Mouse (Mus musculus): ENCODE data around the gene Gipr.

DNA sequence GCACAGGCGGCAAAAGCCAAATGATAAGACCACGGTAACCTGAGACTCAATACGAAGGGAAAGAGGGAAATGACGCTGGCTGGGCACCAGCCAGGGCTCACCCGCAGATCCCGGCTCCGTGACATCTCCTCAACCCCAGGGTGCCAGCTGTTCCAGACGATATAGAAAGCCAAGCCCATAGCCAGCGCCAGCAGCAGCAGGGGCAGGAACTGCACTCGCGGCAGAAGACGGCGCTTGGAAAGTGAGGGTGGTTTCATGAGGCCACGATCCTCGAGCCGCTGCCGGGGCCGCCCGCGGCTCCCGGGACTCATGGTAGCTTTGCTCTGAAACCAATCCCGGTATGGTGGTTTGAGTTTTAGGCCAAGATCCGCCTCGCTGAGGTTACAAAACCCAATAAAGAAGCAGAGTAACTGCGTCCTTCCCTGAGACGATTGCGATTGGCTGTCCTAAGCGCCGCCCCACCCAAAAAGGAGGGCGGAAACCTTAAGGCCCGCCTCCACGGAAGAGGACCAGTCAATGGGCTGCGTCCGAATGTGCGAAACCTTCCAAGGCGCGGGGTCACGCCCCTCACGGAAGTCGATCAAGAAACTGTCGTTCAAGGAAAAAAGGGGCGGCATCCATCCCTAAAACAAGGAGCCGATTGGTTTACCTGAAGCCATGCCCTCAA is 16.9 kb downstream of the Gipr start, which contains the start of gene Qpctl:
- peak; percentile 53; the same call in 1 of the 2 replicates for TF ChIP-seq POLR2A (IDR thresholded peaks at IDR 0.05; ENCODE audit: borderline replicate concordance, insufficient read depth, low read length)
- TF ChIP-seq CTCF (IDR thresholded peaks at IDR 0.05; ENCODE audit: borderline replicate concordance, insufficient read depth, low read depth, low read length) = no peak
